Mouse (Mus musculus): ENCODE measurements around the gene Otop3. TPM values are rescaled to one million over a fixed set of nuclear protein-coding genes. Genes with fewer than 3 reads are reported as not detected.

Gene Otop3
- polyA plus RNA-seq, 1 experiment from 2014 or later, result 0.37 TPM

- Histone ChIP-seq H3K36me3 (ENCODE audit: control insufficient read depth, insufficient read depth) (peaks cover 3% of the 10 kb centered on the region; the same call in 1 of the 2 replicates), H3K27ac (ENCODE audit: low read length) (no peak overlapping the region), H3K4me1 (replicated peaks; ENCODE audit: control insufficient read depth, insufficient read depth, low read length) (no peaks in the 10 kb centered on the region), H3K4me2 (ENCODE audit: low read length) (no peak overlapping the region), H3K4me3 (replicated peaks; ENCODE audit: low read length) (no peak overlapping the region), H3K9ac (replicated peaks; ENCODE audit: low read depth, low read length) (no peak overlapping the region), H3K9me3 (ENCODE audit: control insufficient read depth, low read length) (no peaks in the 10 kb centered on the region), H3K27me3 (replicated peaks; ENCODE audit: control insufficient read depth, insufficient read depth, low read length) (no peaks in the 10 kb centered on the region)
- WGBS, result 96% methylated on average over 5 of the region's 5 CpGs
- no peak for ATAC-seq
Observed at GRCm38 (mm10) chr11:115353375-115353774, 18.8 kb downstream of the Otop3 start.

GRCm38 (mm10) chr11:115354183-115354582 is 19.7 kb downstream of the Otop3 start:
- no peak overlapping the region for H3K9ac ChIP-seq (replicated peaks; ENCODE audit: low read depth, low read length)
- 11% methylated on average over 8 of the region's 8 CpGs for WGBS
- H3K4me1 ChIP-seq (replicated peaks; ENCODE audit: control insufficient read depth, insufficient read depth, low read length), result peaks cover 6% of the 10 kb centered on the region
- no peak overlapping the region for H3K27ac ChIP-seq (ENCODE audit: low read length)
- no peak overlapping the region for H3K4me3 ChIP-seq (replicated peaks; ENCODE audit: low read length)
- no peaks in the 10 kb centered on the region for H3K9me3 ChIP-seq (ENCODE audit: control insufficient read depth, low read length)
- no peaks in the 10 kb centered on the region for H3K27me3 ChIP-seq (replicated peaks; ENCODE audit: control insufficient read depth, insufficient read depth, low read length)
- peak; percentile 57 for ATAC-seq
- H3K36me3 ChIP-seq (ENCODE audit: control insufficient read depth, insufficient read depth), result no peaks in the 10 kb centered on the region
- H3K4me2 ChIP-seq (ENCODE audit: low read length), result no peak overlapping the region

GRCm38 (mm10) chr11:115358468-115358867 is 23.9 kb downstream of the Otop3 start:
- 0 out of 2 replicates have a peak overlapping the region, but pooled peaks have one; percentile 12 for H3K9ac ChIP-seq (replicated peaks; ENCODE audit: low read depth, low read length)
- H3K9me3 ChIP-seq (ENCODE audit: control insufficient read depth, low read length), result no peaks in the 10 kb centered on the region
- H3K36me3 ChIP-seq (ENCODE audit: control insufficient read depth, insufficient read depth), result no peaks in the 10 kb centered on the region
- H3K4me3 ChIP-seq (replicated peaks; ENCODE audit: low read length), result no peak overlapping the region
- H3K4me2 ChIP-seq (ENCODE audit: low read length), result no peak overlapping the region
- peak; percentile 49; the same call in 1 of the 2 replicates for ATAC-seq
- H3K27me3 ChIP-seq (replicated peaks; ENCODE audit: control insufficient read depth, insufficient read depth, low read length), result no peaks in the 10 kb centered on the region
- no peak overlapping the region for H3K27ac ChIP-seq (ENCODE audit: low read length)
- peaks cover 10% of the 10 kb centered on the region for H3K4me1 ChIP-seq (replicated peaks; ENCODE audit: control insufficient read depth, insufficient read depth, low read length)
- WGBS, result 16% methylated on average over 5 of the region's 5 CpGs

- no peak overlapping the region for H3K9ac ChIP-seq (replicated peaks; ENCODE audit: low read depth, low read length)
- peaks cover 10% of the 10 kb centered on the region for H3K4me1 ChIP-seq (replicated peaks; ENCODE audit: control insufficient read depth, insufficient read depth, low read length)
- H3K36me3 ChIP-seq (ENCODE audit: control insufficient read depth, insufficient read depth), result no peaks in the 10 kb centered on the region
- H3K27me3 ChIP-seq (replicated peaks; ENCODE audit: control insufficient read depth, insufficient read depth, low read length), result no peaks in the 10 kb centered on the region
- H3K27ac ChIP-seq (ENCODE audit: low read length), result no peak overlapping the region
- H3K9me3 ChIP-seq (ENCODE audit: control insufficient read depth, low read length), result no peaks in the 10 kb centered on the region
- ATAC-seq, result no peak
- H3K4me3 ChIP-seq (replicated peaks; ENCODE audit: low read length), result no peak overlapping the region
- 44% methylated on average over 3 of the region's 3 CpGs for WGBS
- H3K4me2 ChIP-seq (ENCODE audit: low read length), result no peak overlapping the region
Observed at GRCm38 (mm10) chr11:115359293-115359692, 24.8 kb downstream of the Otop3 start.

- no peak overlapping the region for H3K4me3 ChIP-seq (replicated peaks; ENCODE audit: low read length)
- 69% methylated on average over 6 of the region's 6 CpGs for WGBS
- H3K9me3 ChIP-seq (ENCODE audit: control insufficient read depth, low read length), result no peaks in the 10 kb centered on the region
- H3K27ac ChIP-seq (ENCODE audit: low read length), result no peak overlapping the region
- ATAC-seq, result no peak
- no peak overlapping the region for H3K4me2 ChIP-seq (ENCODE audit: low read length)
- H3K4me1 ChIP-seq (replicated peaks; ENCODE audit: control insufficient read depth, insufficient read depth, low read length), result peaks cover 10% of the 10 kb centered on the region
- no peaks in the 10 kb centered on the region for H3K27me3 ChIP-seq (replicated peaks; ENCODE audit: control insufficient read depth, insufficient read depth, low read length)
- no peak overlapping the region for H3K9ac ChIP-seq (replicated peaks; ENCODE audit: low read depth, low read length)
- H3K36me3 ChIP-seq (ENCODE audit: control insufficient read depth, insufficient read depth), result no peaks in the 10 kb centered on the region
Observed at GRCm38 (mm10) chr11:115359726-115360125, 25.2 kb downstream of the Otop3 start.

GRCm38 (mm10) chr11:115364136-115364535 is 29.6 kb downstream of the Otop3 start:
- Histone ChIP-seq H3K36me3 (ENCODE audit: control insufficient read depth, insufficient read depth) (no peaks in the 10 kb centered on the region), H3K9me3 (ENCODE audit: control insufficient read depth, low read length) (no peaks in the 10 kb centered on the region), H3K4me1 (replicated peaks; ENCODE audit: control insufficient read depth, insufficient read depth, low read length) (peaks cover 21% of the 10 kb centered on the region), H3K9ac (replicated peaks; ENCODE audit: low read depth, low read length) (no peak overlapping the region), H3K27ac (ENCODE audit: low read length) (no peak overlapping the region), H3K4me2 (ENCODE audit: low read length) (no peak overlapping the region), H3K4me3 (replicated peaks; ENCODE audit: low read length) (no peak overlapping the region), H3K27me3 (replicated peaks; ENCODE audit: control insufficient read depth, insufficient read depth, low read length) (no peaks in the 10 kb centered on the region)
- ATAC-seq, result no peak
- WGBS, result 89% methylated on average over 3 of the region's 3 CpGs

GRCm38 (mm10) chr11:115366039-115366705 is 31.6 kb downstream of the Otop3 start:
- no peaks in the 10 kb centered on the region for H3K27me3 ChIP-seq (replicated peaks; ENCODE audit: control insufficient read depth, insufficient read depth, low read length)
- no peak; the same call in 1 of the 2 replicates for ATAC-seq
- 43% methylated on average over 7 of the region's 7 CpGs for WGBS
- H3K9ac ChIP-seq (replicated peaks; ENCODE audit: low read depth, low read length), result peak overlapping the region; percentile 72; the same call in 1 of the 2 replicates
- H3K4me2 ChIP-seq (ENCODE audit: low read length), result peak overlapping the region; percentile 95
- peak overlapping the region; percentile 81 for H3K4me3 ChIP-seq (replicated peaks; ENCODE audit: low read length)
- peaks cover 18% of the 10 kb centered on the region for H3K4me1 ChIP-seq (replicated peaks; ENCODE audit: control insufficient read depth, insufficient read depth, low read length)
- H3K9me3 ChIP-seq (ENCODE audit: control insufficient read depth, low read length), result no peaks in the 10 kb centered on the region
- no peaks in the 10 kb centered on the region for H3K36me3 ChIP-seq (ENCODE audit: control insufficient read depth, insufficient read depth)
- H3K27ac ChIP-seq (ENCODE audit: low read length), result no peak overlapping the region

DNA sequence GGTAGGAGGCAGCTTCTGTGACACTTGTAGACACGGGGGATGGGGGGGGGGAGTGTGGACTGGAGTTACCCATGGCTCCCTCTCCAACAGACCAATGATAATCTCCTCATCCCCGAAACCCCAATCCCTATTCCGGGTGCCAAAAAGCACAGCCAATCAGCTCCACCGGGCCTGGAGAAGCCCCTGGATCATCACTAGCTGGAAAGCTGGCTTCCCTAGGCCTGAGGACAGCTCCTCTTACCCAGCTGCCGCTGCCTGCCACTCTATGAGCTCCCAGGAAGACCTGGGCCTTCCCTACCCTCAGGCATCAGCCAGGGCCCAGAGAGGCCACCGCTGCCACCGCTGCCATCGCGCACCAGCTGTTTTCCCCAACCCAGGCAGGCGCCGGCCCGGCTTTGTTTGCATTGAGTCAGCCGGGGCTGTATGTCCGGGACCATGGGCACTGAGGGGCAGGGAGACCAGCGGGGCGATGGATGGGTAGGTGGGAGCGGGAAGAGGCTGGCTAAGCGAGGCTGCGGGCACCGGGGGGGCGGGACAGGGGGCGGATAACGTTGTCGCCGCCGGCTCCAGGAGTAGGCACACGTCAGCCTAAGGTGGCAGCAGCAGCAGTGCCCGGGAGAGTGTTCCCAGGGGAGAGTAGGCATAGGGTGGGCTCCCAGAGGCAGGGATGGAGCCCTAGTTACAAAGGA is 32.3 kb downstream of the Otop3 start:
- H3K9ac ChIP-seq (replicated peaks; ENCODE audit: low read depth, low read length), result peak overlapping the region; percentile 72
- H3K9me3 ChIP-seq (ENCODE audit: control insufficient read depth, low read length), result no peaks in the 10 kb centered on the region
- H3K4me3 ChIP-seq (replicated peaks; ENCODE audit: low read length), result peak overlapping the region; percentile 81
- no peaks in the 10 kb centered on the region for H3K36me3 ChIP-seq (ENCODE audit: control insufficient read depth, insufficient read depth)
- H3K27ac ChIP-seq (ENCODE audit: low read length), result peak overlapping the region; percentile 68
- H3K4me2 ChIP-seq (ENCODE audit: low read length), result peak overlapping the region; percentile 95
- H3K4me1 ChIP-seq (replicated peaks; ENCODE audit: control insufficient read depth, insufficient read depth, low read length), result peaks cover 18% of the 10 kb centered on the region
- peak; percentile 81 for ATAC-seq
- no peaks in the 10 kb centered on the region for H3K27me3 ChIP-seq (replicated peaks; ENCODE audit: control insufficient read depth, insufficient read depth, low read length)
- WGBS, result under 1% methylated on average over 28 of the region's 28 CpGs

GRCm38 (mm10) chr11:115367395-115367944 is 32.9 kb downstream of the Otop3 start, which contains the start of gene Hid1:
Hid1 (minus strand) TSS chr11:115367756.
- under 1% methylated on average over 38 of the region's 39 CpGs for WGBS
- peak within 1 kb of the TSS; percentile 81 for H3K4me3 ChIP-seq (replicated peaks; ENCODE audit: low read length)
- no peaks in the 10 kb centered on the region for H3K9me3 ChIP-seq (ENCODE audit: control insufficient read depth, low read length)
- H3K9ac ChIP-seq (replicated peaks; ENCODE audit: low read depth, low read length), result peak within 1 kb of the TSS; percentile 72
- no peaks in the 10 kb centered on the region for H3K27me3 ChIP-seq (replicated peaks; ENCODE audit: control insufficient read depth, insufficient read depth, low read length)
- H3K36me3 ChIP-seq (ENCODE audit: control insufficient read depth, insufficient read depth), result no peaks in the 10 kb centered on the region
- peak within 1 kb of the TSS; percentile 68 for H3K27ac ChIP-seq (ENCODE audit: low read length)
- H3K4me1 ChIP-seq (replicated peaks; ENCODE audit: control insufficient read depth, insufficient read depth, low read length), result peaks cover 18% of the 10 kb centered on the region
- H3K4me2 ChIP-seq (ENCODE audit: low read length), result peak within 1 kb of the TSS; percentile 95
- ATAC-seq, result peak; percentile 85
